Mouse (Mus musculus): Measurements from ENCODE around the gene Tes. TPM values are rescaled to one million over a fixed set of nuclear protein-coding genes. Genes with fewer than 3 reads are reported as not detected.

Gene Tes
- polyA plus RNA-seq, 1 experiment from 2014 or later: 68.3 TPM

GRCm38 (mm10) chr6:17079826-17080225 lies 14.9 kb downstream of the Tes start:
- Histone ChIP-seq H3K4me2 (no peak overlapping the region), H3K9me3 (no peaks in the 10 kb centered on the region), H3K36me3 (no peaks in the 10 kb centered on the region), H3K27me3 (no peaks in the 10 kb centered on the region), H3K9ac (no peak overlapping the region), H3K27ac (no peak overlapping the region), H3K4me1 (peaks cover 6% of the 10 kb centered on the region), H3K4me3 (no peak overlapping the region)
- no peak for ATAC-seq (ENCODE audit: borderline replicate concordance, extremely low read depth, low FRiP score, low TSS enrichment)
- 78% methylated on average over 5 of the region's 5 CpGs for WGBS

- no peaks in the 10 kb centered on the region for H3K36me3 ChIP-seq
- 46% methylated on average over 4 of the region's 4 CpGs for WGBS
- no peak overlapping the region for H3K4me2 ChIP-seq
These were observed 17.3 kb downstream of the Tes start for GRCm38 (mm10) chr6:17082238-17082637.

GRCm38 (mm10) chr6:17082800-17083199 lies 17.9 kb downstream of the Tes start:
- no peaks in the 10 kb centered on the region for H3K9me3 ChIP-seq
- H3K27me3 ChIP-seq: no peaks in the 10 kb centered on the region
- H3K36me3 ChIP-seq: no peaks in the 10 kb centered on the region
- peak; percentile 74; the same call in 1 of the 2 replicates for ATAC-seq (ENCODE audit: borderline replicate concordance, extremely low read depth, low FRiP score, low TSS enrichment)
- 47% methylated on average over 5 of the region's 5 CpGs for WGBS
- peaks cover 6% of the 10 kb centered on the region for H3K4me1 ChIP-seq
- H3K27ac ChIP-seq: no peak overlapping the region
- no peak overlapping the region for H3K4me3 ChIP-seq
- no peak overlapping the region for H3K9ac ChIP-seq
- H3K4me2 ChIP-seq: no peak overlapping the region

More at GRCm38 (mm10) chr6:17082238-17082637, 17.3 kb downstream of the Tes start:
- Histone ChIP-seq H3K27me3 (no peaks in the 10 kb centered on the region), H3K4me3 (no peak overlapping the region), H3K9me3 (no peaks in the 10 kb centered on the region), H3K27ac (no peak overlapping the region), H3K4me1 (peaks cover 6% of the 10 kb centered on the region), H3K9ac (no peak overlapping the region)
- ATAC-seq (ENCODE audit: borderline replicate concordance, extremely low read depth, low FRiP score, low TSS enrichment): no peak

GRCm38 (mm10) chr6:17087485-17087884 lies 22.5 kb downstream of the Tes start:
- no peaks in the 10 kb centered on the region for H3K4me1 ChIP-seq
- no peak overlapping the region for H3K9ac ChIP-seq
- H3K36me3 ChIP-seq: no peaks in the 10 kb centered on the region
- H3K4me2 ChIP-seq: no peak overlapping the region
- H3K27me3 ChIP-seq: no peaks in the 10 kb centered on the region
- no peak overlapping the region for H3K27ac ChIP-seq
- no peaks in the 10 kb centered on the region for H3K9me3 ChIP-seq
- WGBS: 66% methylated on average over 6 of the region's 6 CpGs
- no peak overlapping the region for H3K4me3 ChIP-seq
- no peak for ATAC-seq (ENCODE audit: borderline replicate concordance, extremely low read depth, low FRiP score, low TSS enrichment)

- Histone ChIP-seq H3K27me3 (no peaks in the 10 kb centered on the region), H3K27ac (no peak overlapping the region), H3K9me3 (no peaks in the 10 kb centered on the region), H3K4me3 (no peak overlapping the region), H3K9ac (no peak overlapping the region), H3K4me1 (no peaks in the 10 kb centered on the region), H3K36me3 (no peaks in the 10 kb centered on the region; the same call in 1 of the 2 replicates), H3K4me2 (no peak overlapping the region)
- ATAC-seq (ENCODE audit: borderline replicate concordance, extremely low read depth, low FRiP score, low TSS enrichment): no peak
- WGBS: 87% methylated on average over 8 of the region's 8 CpGs
These were observed 32.4 kb downstream of the Tes start for GRCm38 (mm10) chr6:17097301-17097700.

GRCm38 (mm10) chr6:17098559-17098958 lies 33.6 kb downstream of the Tes start:
- no peak for ATAC-seq (ENCODE audit: borderline replicate concordance, extremely low read depth, low FRiP score, low TSS enrichment)
- Histone ChIP-seq H3K27me3 (no peaks in the 10 kb centered on the region), H3K36me3 (no peaks in the 10 kb centered on the region; the same call in 1 of the 2 replicates), H3K4me3 (no peak overlapping the region), H3K9me3 (no peaks in the 10 kb centered on the region), H3K9ac (no peak overlapping the region), H3K27ac (no peak overlapping the region), H3K4me2 (no peak overlapping the region), H3K4me1 (no peaks in the 10 kb centered on the region)
- WGBS: 89% methylated on average over 9 of the region's 9 CpGs

- Histone ChIP-seq H3K27me3 (no peaks in the 10 kb centered on the region), H3K9ac (no peak overlapping the region), H3K4me1 (no peaks in the 10 kb centered on the region), H3K27ac (no peak overlapping the region), H3K4me3 (no peak overlapping the region), H3K36me3 (peaks cover 3% of the 10 kb centered on the region; the same call in 1 of the 2 replicates), H3K9me3 (no peaks in the 10 kb centered on the region), H3K4me2 (no peak overlapping the region)
- ATAC-seq (ENCODE audit: borderline replicate concordance, extremely low read depth, low FRiP score, low TSS enrichment): no peak
- 83% methylated on average over 25 of the region's 25 CpGs for WGBS
These were observed 34.7 kb downstream of the Tes start for GRCm38 (mm10) chr6:17099477-17100130.

GRCm38 (mm10) chr6:17105714-17106113 lies 40.8 kb downstream of the Tes start:
- no peak for ATAC-seq (ENCODE audit: borderline replicate concordance, extremely low read depth, low FRiP score, low TSS enrichment)
- Histone ChIP-seq H3K27me3 (no peaks in the 10 kb centered on the region), H3K9ac (no peak overlapping the region), H3K27ac (no peak overlapping the region), H3K4me3 (no peak overlapping the region), H3K9me3 (no peaks in the 10 kb centered on the region), H3K4me2 (no peak overlapping the region), H3K36me3 (peaks cover 3% of the 10 kb centered on the region; the same call in 1 of the 2 replicates), H3K4me1 (no peaks in the 10 kb centered on the region; the same call in 1 of the 2 replicates)

- 93% methylated on average over 5 of the region's 5 CpGs for WGBS
- ATAC-seq (ENCODE audit: borderline replicate concordance, extremely low read depth, low FRiP score, low TSS enrichment): no peak
- H3K9me3 ChIP-seq: no peaks in the 10 kb centered on the region
These were observed 41.5 kb downstream of the Tes start for GRCm38 (mm10) chr6:17106493-17106892.

GRCm38 (mm10) chr6:17109204-17109603 lies 44.3 kb downstream of the Tes start:
- Histone ChIP-seq H3K36me3 (peaks cover 3% of the 10 kb centered on the region; the same call in 1 of the 2 replicates), H3K4me1 (no peaks in the 10 kb centered on the region; the same call in 1 of the 2 replicates), H3K9ac (no peak overlapping the region), H3K4me2 (no peak overlapping the region), H3K4me3 (no peak overlapping the region), H3K27me3 (no peaks in the 10 kb centered on the region), H3K27ac (no peak overlapping the region), H3K9me3 (no peaks in the 10 kb centered on the region)
- 60% methylated on average over 4 of the region's 4 CpGs for WGBS
- no peak for ATAC-seq (ENCODE audit: borderline replicate concordance, extremely low read depth, low FRiP score, low TSS enrichment)

More at GRCm38 (mm10) chr6:17106493-17106892, 41.5 kb downstream of the Tes start:
- Histone ChIP-seq H3K4me2 (no peak overlapping the region), H3K9ac (no peak overlapping the region), H3K4me3 (no peak overlapping the region), H3K27me3 (no peaks in the 10 kb centered on the region), H3K27ac (no peak overlapping the region), H3K36me3 (peaks cover 3% of the 10 kb centered on the region; the same call in 1 of the 2 replicates), H3K4me1 (no peaks in the 10 kb centered on the region; the same call in 1 of the 2 replicates)

- ATAC-seq (ENCODE audit: borderline replicate concordance, extremely low read depth, low FRiP score, low TSS enrichment): no peak
- peaks cover 9% of the 10 kb centered on the region for H3K4me1 ChIP-seq
These were observed 45.7 kb downstream of the Tes start for GRCm38 (mm10) chr6:17110564-17111100.

GRCm38 (mm10) chr6:17112081-17112480 lies 47.1 kb downstream of the Tes start:
- WGBS: 82% methylated on average over 1 of the region's 1 CpGs
- ATAC-seq (ENCODE audit: borderline replicate concordance, extremely low read depth, low FRiP score, low TSS enrichment): no peak

More at GRCm38 (mm10) chr6:17110564-17111100, 45.7 kb downstream of the Tes start:
- Histone ChIP-seq H3K4me3 (no peak overlapping the region), H3K36me3 (no peaks in the 10 kb centered on the region), H3K27ac (no peak overlapping the region), H3K27me3 (no peaks in the 10 kb centered on the region), H3K9me3 (no peaks in the 10 kb centered on the region), H3K9ac (no peak overlapping the region), H3K4me2 (no peak overlapping the region)
- WGBS: 65% methylated on average over 6 of the region's 6 CpGs

More at GRCm38 (mm10) chr6:17112081-17112480, 47.1 kb downstream of the Tes start:
- H3K27ac ChIP-seq: no peak overlapping the region
- H3K9ac ChIP-seq: no peak overlapping the region
- H3K9me3 ChIP-seq: no peaks in the 10 kb centered on the region
- peaks cover 12% of the 10 kb centered on the region for H3K4me1 ChIP-seq
- no peak overlapping the region for H3K4me2 ChIP-seq
- H3K4me3 ChIP-seq: no peak overlapping the region
- H3K36me3 ChIP-seq: no peaks in the 10 kb centered on the region
- no peaks in the 10 kb centered on the region for H3K27me3 ChIP-seq
